Mouse (Mus musculus) MEL (cell line): Measurements from ENCODE around the gene Setd6. TPM values are rescaled to one million over a fixed set of nuclear protein-coding genes. Genes with fewer than 3 reads are reported as not detected.

Experiments used
- DNase-seq: peaks from one replicate; pipeline ENCODE4 v3.0.0; 2011; ENCODE audit warnings: low read depth, low spot score
- H3K27ac ChIP-seq: 2 replicates; pipeline ENCODE4 v1.5.1; 2012; ENCODE audit warnings: low read depth, mild to moderate bottlenecking, control low read depth, low read length, moderate library complexity; ENCODE audit not compliant: control insufficient read depth
- H3K27me3 ChIP-seq, 2 experiments: fragments of 150-350 bp in 1 of 2; sonication (generic) in 1 of 2; 2 replicates each; pipeline ENCODE4 v1.6.1; 2012; ENCODE audit warnings: low read length in 2 of 2, mild to moderate bottlenecking in 2 of 2, improper control_type of control experiment in 1 of 2, moderate library complexity in 1 of 2; ENCODE audit not compliant: insufficient read depth in 2 of 2, control insufficient read depth in 1 of 2
- H3K36me3 ChIP-seq, 2 experiments: 2 replicates each; pipeline ENCODE4 v1.6.1; 2012 to 2014; ENCODE audit warnings: low read length in 2 of 2, improper control_type of control experiment in 1 of 2, inconsistent platforms in 1 of 2, mild to moderate bottlenecking in 1 of 2; ENCODE audit not compliant: insufficient read depth in 2 of 2, control insufficient read depth in 1 of 2
- H3K4me1 ChIP-seq, 2 experiments: fragments of 150-350 bp in 1 of 2; sonication (generic) in 1 of 2; 2 replicates each; pipeline ENCODE4 v1.6.1; 2012; ENCODE audit warnings: low read length in 2 of 2, improper control_type of control experiment in 1 of 2, mild to moderate bottlenecking in 1 of 2; ENCODE audit not compliant: insufficient read depth in 2 of 2, control insufficient read depth in 1 of 2
- H3K4me3 ChIP-seq, 2 experiments: fragments of 150-350 bp in 1 of 2; sonication (generic) in 1 of 2; 2 replicates each; pipeline ENCODE4 v1.5.1; 2012; ENCODE audit warnings: low read depth in 2 of 2, low read length in 2 of 2, mild to moderate bottlenecking in 2 of 2, moderate library complexity in 2 of 2, control low read depth in 1 of 2, improper control_type of control experiment in 1 of 2; ENCODE audit not compliant: control insufficient read depth in 1 of 2, insufficient read depth in 1 of 2
- H3K79me2 ChIP-seq: 2 replicates; pipeline ENCODE4 v1.6.1; 2012; ENCODE audit warnings: mild to moderate bottlenecking, low read length, moderate library complexity; ENCODE audit not compliant: control insufficient read depth, poor library complexity, insufficient read depth
- H3K9ac ChIP-seq: 2 replicates; pipeline ENCODE4 v1.6.1; 2012; ENCODE audit warnings: low read depth, mild to moderate bottlenecking, control low read depth, low read length, moderate library complexity; ENCODE audit not compliant: control insufficient read depth, poor library complexity, severe bottlenecking
- H3K9me3 ChIP-seq: fragments of 150-350 bp; sonication (generic); replicated peaks from 2 replicates; pipeline ENCODE4 v1.6.1; 2012; ENCODE audit warnings: mild to moderate bottlenecking, low read length, improper control_type of control experiment, moderate library complexity; ENCODE audit not compliant: insufficient read depth
- BHLHE40 ChIP-seq: IDR thresholded peaks from 2 replicates; pipeline ENCODE4 v1.6.1; 2012; ENCODE audit warnings: low read depth, mild to moderate bottlenecking, inconsistent platforms, low read length, improper control_type of control experiment, borderline replicate concordance
- CHD2 ChIP-seq: IDR thresholded peaks from 2 replicates; pipeline ENCODE4 v1.6.1; 2011; ENCODE audit warnings: low read length, improper control_type of control experiment
- CTCF ChIP-seq, 3 experiments: IDR thresholded peaks in 2 of 3; conservative IDR thresholded peaks in 1 of 3; 2 replicates each; pipeline ENCODE4 v1.5.1; 2011 to 2012; ENCODE audit warnings: low read length in 3 of 3, low read depth in 2 of 3, mild to moderate bottlenecking in 2 of 3, improper control_type of control experiment in 1 of 3, inconsistent platforms in 1 of 3, mixed read lengths in 1 of 3, moderate library complexity in 1 of 3; ENCODE audit not compliant: control insufficient read depth in 1 of 3, insufficient read depth in 1 of 3, poor library complexity in 1 of 3, severe bottlenecking in 1 of 3
- E2F4 ChIP-seq: IDR thresholded peaks from 2 replicates; pipeline ENCODE4 v1.6.1; 2011; ENCODE audit warnings: low read depth, low read length, improper control_type of control experiment, borderline replicate concordance
- EP300 ChIP-seq, 2 experiments: IDR thresholded peaks; 2 replicates each; pipeline ENCODE4 v1.6.1; 2011; ENCODE audit warnings: improper control_type of control experiment in 2 of 2, low read length in 2 of 2, low read depth in 1 of 2, mild to moderate bottlenecking in 1 of 2
- GABPA ChIP-seq: IDR thresholded peaks from 2 replicates; pipeline ENCODE4 v1.6.1; 2012; ENCODE audit warnings: low read depth, mild to moderate bottlenecking, inconsistent platforms, low read length, improper control_type of control experiment, moderate library complexity
- HCFC1 ChIP-seq: IDR thresholded peaks from 2 replicates; pipeline ENCODE4 v1.6.1; 2012; ENCODE audit warnings: low read depth, mild to moderate bottlenecking, inconsistent platforms, low read length, improper control_type of control experiment, moderate library complexity
- MAX ChIP-seq: IDR thresholded peaks from 2 replicates; pipeline ENCODE4 v1.6.1; 2011; ENCODE audit warnings: low read length, improper control_type of control experiment
- MAZ ChIP-seq: IDR thresholded peaks from 2 replicates; pipeline ENCODE4 v1.6.1; 2012; ENCODE audit warnings: low read depth, mild to moderate bottlenecking, inconsistent platforms, low read length, improper control_type of control experiment
- MXI1 ChIP-seq: IDR thresholded peaks from 2 replicates; pipeline ENCODE4 v1.6.1; 2011; ENCODE audit warnings: mild to moderate bottlenecking, low read depth, low read length, improper control_type of control experiment
- MYB ChIP-seq: IDR thresholded peaks from 2 replicates; pipeline ENCODE4 v1.6.1; 2011; ENCODE audit warnings: mild to moderate bottlenecking, low read depth, low read length, improper control_type of control experiment
- NRF1 ChIP-seq: IDR thresholded peaks from 2 replicates; pipeline ENCODE4 v1.6.1; 2014; ENCODE audit warnings: low read depth, mild to moderate bottlenecking, inconsistent platforms, low read length, improper control_type of control experiment, moderate library complexity; ENCODE audit not compliant: poor library complexity, insufficient read depth, severe bottlenecking
- POLR2AphosphoS2 ChIP-seq: IDR thresholded peaks from 2 replicates; pipeline ENCODE4 v1.6.1; 2011; ENCODE audit warnings: low read length, improper control_type of control experiment
- SIN3A ChIP-seq: IDR thresholded peaks from 2 replicates; pipeline ENCODE4 v1.6.1; 2012; ENCODE audit warnings: low read length, improper control_type of control experiment, inconsistent platforms
- SMC3 ChIP-seq: IDR thresholded peaks from 2 replicates; pipeline ENCODE4 v1.6.1; 2011; ENCODE audit warnings: low read depth, low read length, improper control_type of control experiment
- TAL1 ChIP-seq: IDR thresholded peaks from 2 replicates; pipeline ENCODE4 v1.6.1; 2012; ENCODE audit warnings: mild to moderate bottlenecking, inconsistent platforms, low read length, moderate library complexity, mixed read lengths
- UBTF ChIP-seq: IDR thresholded peaks from 2 replicates; pipeline ENCODE4 v1.6.1; 2012; ENCODE audit warnings: low read depth, mild to moderate bottlenecking, inconsistent platforms, low read length, improper control_type of control experiment, moderate library complexity, borderline replicate concordance; ENCODE audit not compliant: insufficient read depth
- USF2 ChIP-seq, 2 experiments: IDR thresholded peaks; 2 replicates each; pipeline ENCODE4 v1.6.1; 2011 to 2012; ENCODE audit warnings: improper control_type of control experiment in 2 of 2, low read length in 2 of 2, borderline replicate concordance in 1 of 2, inconsistent platforms in 1 of 2, low read depth in 1 of 2, mild to moderate bottlenecking in 1 of 2; ENCODE audit not compliant: insufficient read depth in 1 of 2
- ZC3H11A ChIP-seq: IDR thresholded peaks from 2 replicates; pipeline ENCODE4 v1.6.1; 2012; ENCODE audit warnings: low read depth, mild to moderate bottlenecking, inconsistent platforms, low read length, improper control_type of control experiment
- ZKSCAN1 ChIP-seq: IDR thresholded peaks from 2 replicates; pipeline ENCODE4 v1.6.1; 2012; ENCODE audit warnings: low read depth, mild to moderate bottlenecking, inconsistent platforms, low read length, improper control_type of control experiment, moderate library complexity
- polyA plus RNA-seq, 2 experiments: library from polyadenylated mRNA; stranded (reverse) in 1 of 2; unstranded in 1 of 2; fragments of >175 nt in 1 of 2; fragments of >200 nt in 1 of 2; gene quantifications; 2 replicates each; pipeline versions ENCODE4 v1.2.1 to v1.2.4; 2012; ENCODE audit warnings: low replicate concordance in 2 of 2, low read depth in 1 of 2; ENCODE audit not compliant: insufficient read length in 2 of 2, insufficient read depth in 1 of 2, missing spikeins in 1 of 2
- total RNA-seq: library from RNA; depleted of rRNA; stranded (reverse); fragments of 300-350 nt; gene quantifications from 2 replicates; pipeline ENCODE4 v1.2.3, GENCODE M21; 2012

Gene Setd6
- total and polyA plus RNA-seq, 3 experiments = 37.8 to 78.4 TPM; not detected in 1

DNA sequence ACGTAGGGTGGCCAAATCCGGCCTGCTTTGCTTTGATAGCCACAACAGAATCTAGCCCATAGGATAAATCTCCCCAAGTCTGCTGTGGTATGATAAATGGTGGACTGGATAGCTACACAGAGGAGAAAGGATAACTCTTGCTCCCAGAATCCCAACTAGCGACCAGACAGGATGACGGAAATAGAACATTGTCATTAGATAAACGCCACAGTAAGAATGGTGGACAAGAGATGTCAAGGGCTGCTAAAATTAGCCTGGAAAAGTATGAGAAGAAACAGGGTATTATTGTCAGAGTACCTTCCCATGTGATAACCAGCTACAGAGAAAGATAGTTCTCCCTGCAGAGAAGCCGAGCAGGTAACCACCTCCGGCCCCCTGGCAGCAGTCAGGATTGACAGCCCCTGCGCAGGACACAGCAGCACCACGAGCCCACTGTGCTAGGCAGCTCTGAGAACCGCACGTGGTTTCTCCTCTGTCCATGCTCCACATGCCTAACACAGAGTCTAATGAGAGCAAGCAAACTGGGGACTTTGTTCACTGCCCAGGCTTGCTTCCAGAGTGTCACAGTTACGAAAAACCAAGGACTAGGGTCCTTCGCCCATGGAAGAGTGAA, 24.6 kb upstream of the Setd6 start:
- Histone ChIP-seq H3K9ac (no peak overlapping the region), H3K79me2 (no peaks in the 10 kb centered on the region), H3K4me3 (no peak overlapping the region), H3K9me3 (no peaks in the 10 kb centered on the region), H3K36me3 (no peaks in the 10 kb centered on the region), H3K27ac (no peak overlapping the region), H3K4me1 (no peaks in the 10 kb centered on the region), H3K27me3 (peaks cover 11 to 18% of the 10 kb centered on the region in 2 experiments)
- DNase-seq = no peak
- TF ChIP-seq NRF1 = no peak

GRCm38 (mm10) chr8:95694631-95695030, 21.1 kb upstream of the Setd6 start:
- no peaks in the 10 kb centered on the region for H3K4me1 ChIP-seq
- no peaks in the 10 kb centered on the region for H3K9me3 ChIP-seq
- no peaks in the 10 kb centered on the region for H3K79me2 ChIP-seq
- no peak for DNase-seq
- peaks cover 5 to 6% of the 10 kb centered on the region in 2 experiments for H3K27me3 ChIP-seq
- no peaks in the 10 kb centered on the region for H3K36me3 ChIP-seq
- H3K4me3 ChIP-seq = no peak overlapping the region
- H3K27ac ChIP-seq = no peak overlapping the region
- H3K9ac ChIP-seq = no peak overlapping the region
- TF ChIP-seq POLR2AphosphoS2 (no peak), GABPA (no peak), NRF1 (no peak), BHLHE40 (no peak), MXI1 (no peak), MYB (no peak), ZKSCAN1 (no peak), ZC3H11A (no peak), EP300 (IDR thresholded peaks at IDR 0.05; ENCODE audit: low read depth in 1 of 2, low read length in 2 of 2) (no peak), TAL1 (no peak), MAX (no peak), SMC3 (no peak), USF2 (IDR thresholded peaks at IDR 0.05; ENCODE audit: borderline replicate concordance in 1 of 2, insufficient read depth in 1 of 2, low read depth in 1 of 2, low read length in 2 of 2) (no peak), CTCF (IDR thresholded peaks at IDR 0.05 in 2 of 3, conservative IDR thresholded peaks at IDR 0.05 in 1 of 3; ENCODE audit: control insufficient read depth in 1 of 3, insufficient read depth in 1 of 3, low read depth in 2 of 3, low read length in 3 of 3, poor library complexity in 1 of 3, severe bottlenecking in 1 of 3) (no peak), SIN3A (no peak), E2F4 (no peak), HCFC1 (no peak), MAZ (no peak), CHD2 (no peak), UBTF (no peak)
